Mouse (Mus musculus) urinary bladder, adult 2 months (tissue): Measurements from ENCODE around the gene Siglec1. TPM values are rescaled to one million over a fixed set of nuclear protein-coding genes. Genes with fewer than 3 reads are reported as not detected.

Experiments
- DNase-seq: peaks from one replicate; pipeline ENCODE4 v3.0.0; 2022; ENCODE audit warnings: low spot score
- polyA plus RNA-seq: library from polyadenylated mRNA; depleted of rRNA; stranded (reverse); fragments of >200 nt; gene quantifications from 2 replicates; pipeline ENCODE4 v1.2.3, GENCODE M21; 2012

Siglec1 gene
- polyA plus RNA-seq, 1 experiment, result 7.6 TPM

GRCm38 (mm10) chr2:131097087-131097486 lies 10.5 kb upstream of the Siglec1 start:
- no peak for DNase-seq

GRCm38 (mm10) chr2:131096101-131096795 lies 9.7 kb upstream of the Siglec1 start:
- DNase-seq, result no peak

DNA sequence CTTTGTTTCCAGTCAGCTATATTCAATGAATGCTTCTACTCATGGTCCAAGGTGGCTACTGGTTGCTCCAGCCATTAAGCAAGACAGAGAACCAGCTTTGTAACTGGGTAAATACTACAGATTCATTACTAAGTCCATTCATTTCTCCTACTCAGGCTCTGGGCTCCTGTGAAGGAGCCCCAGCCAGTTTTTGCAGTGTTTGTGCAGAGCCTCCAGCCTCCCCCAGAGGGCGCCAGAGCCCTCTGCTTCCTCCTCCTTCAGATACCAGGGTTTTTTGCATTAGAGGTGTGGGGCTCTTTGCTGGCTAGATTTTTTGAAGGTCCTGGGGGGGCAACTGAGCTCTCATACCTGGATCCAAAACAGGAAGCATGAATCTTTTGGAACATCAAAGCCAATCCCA lies 8.3 kb upstream of the Siglec1 start:
- peak; percentile 59 for DNase-seq

GRCm38 (mm10) chr2:131093577-131093976 lies 7.0 kb upstream of the Siglec1 start:
- no peak for DNase-seq

GRCm38 (mm10) chr2:131090852-131091251 lies 4.3 kb upstream of the Siglec1 start:
- DNase-seq, result no peak

DNA sequence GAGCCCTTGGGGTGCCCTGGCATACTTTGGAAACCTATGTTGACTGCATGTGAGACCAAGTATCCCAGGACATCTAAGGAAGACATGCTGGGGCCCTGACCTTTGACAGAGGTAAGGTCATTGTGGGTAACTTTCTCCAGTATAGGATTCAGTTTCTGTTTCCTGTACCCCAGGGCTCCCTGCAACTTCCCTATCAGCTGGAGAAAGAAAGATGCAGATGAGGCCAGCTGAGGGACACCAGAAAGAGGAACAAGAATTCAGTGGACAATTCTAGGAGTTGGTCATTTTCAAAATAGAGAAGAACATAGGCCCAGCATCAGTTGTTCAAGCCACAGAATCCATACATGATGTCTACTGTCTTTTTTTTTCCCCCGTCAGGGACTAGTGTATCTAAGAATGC lies 3.1 kb upstream of the Siglec1 start:
- DNase-seq, result peak; percentile 8

DNA sequence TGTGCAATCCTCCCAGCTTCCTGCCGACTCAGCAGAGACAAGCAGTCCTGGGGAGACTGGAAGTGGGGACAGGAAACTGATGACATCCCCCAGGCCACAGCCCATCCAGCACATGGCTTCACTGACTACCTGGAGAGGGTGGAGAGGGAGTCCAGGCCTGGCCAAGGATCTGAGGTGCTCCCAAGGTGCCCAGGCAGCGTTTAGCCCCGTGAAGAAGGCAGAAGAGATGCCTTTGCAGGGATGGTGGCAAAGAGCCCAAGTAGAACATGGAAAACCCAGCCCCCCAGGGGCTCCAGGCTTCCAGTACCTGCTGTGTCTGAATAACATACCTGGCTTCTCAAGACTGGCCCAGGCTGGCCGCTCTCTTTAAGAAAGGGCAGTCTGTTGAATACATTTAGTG lies 2.0 kb upstream of the Siglec1 start:
- no peak for DNase-seq

DNA sequence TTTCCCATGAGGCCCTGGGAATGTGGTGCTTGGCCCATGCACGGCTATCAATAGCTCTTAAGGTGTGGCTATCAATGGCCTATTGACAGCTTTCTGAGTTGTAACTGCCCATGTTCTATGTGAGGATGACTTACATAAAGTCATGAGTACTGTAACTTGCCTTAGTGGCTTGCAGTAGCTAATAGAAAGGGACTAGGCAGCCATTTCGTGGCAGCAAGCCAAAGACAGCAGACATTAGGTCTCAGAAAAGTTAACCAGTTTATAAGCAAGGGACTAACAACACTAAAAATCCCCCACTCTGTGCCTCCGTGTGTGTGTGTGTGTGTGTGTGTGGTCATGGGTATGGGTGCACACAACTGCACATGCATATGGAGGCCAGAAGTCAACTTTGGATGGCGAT lies 2.4 kb downstream of the Siglec1 start:
- no peak for DNase-seq

DNA sequence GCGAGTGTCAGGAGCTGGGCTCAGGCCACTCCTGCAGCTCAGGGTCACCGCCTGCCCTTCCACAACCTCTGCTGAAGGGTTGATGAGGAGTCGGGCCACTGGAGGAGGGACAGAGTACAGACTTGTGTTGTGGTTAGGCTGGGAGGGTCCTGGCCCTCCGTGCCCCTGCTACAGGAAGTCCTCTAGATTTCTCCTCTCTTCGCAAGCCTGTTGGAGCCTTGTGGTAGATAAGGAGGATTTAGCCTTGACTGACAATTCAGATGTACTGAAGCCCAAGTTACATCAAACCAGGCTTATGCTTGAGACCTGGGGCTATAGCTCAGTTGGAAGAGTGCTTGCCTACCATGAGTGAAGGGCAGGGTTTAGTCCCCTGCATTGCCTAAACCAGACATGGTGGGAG lies 6.1 kb downstream of the Siglec1 start:
- DNase-seq, result no peak

DNA sequence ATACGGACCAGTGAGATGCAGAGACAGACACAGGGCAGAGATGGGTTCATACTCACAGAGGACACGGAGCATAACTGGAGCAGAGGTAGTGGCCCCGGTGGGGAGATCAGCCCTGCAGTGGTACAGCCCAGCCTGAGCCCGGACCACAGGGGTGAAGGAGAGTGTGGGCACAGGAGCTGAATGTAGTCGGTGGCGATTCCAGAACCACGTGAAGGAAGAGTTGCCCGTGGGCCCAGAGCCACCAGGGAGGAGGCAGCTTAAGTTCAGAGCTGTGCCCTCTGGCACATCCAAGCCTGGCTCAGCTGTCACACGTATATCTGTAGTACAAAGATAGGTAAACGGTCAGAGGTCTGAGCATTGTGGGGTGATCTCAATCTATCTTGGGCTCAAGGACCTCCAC lies 14.0 kb downstream of the Siglec1 start:
- no peak for DNase-seq

GRCm38 (mm10) chr2:131067481-131067880 lies 19.1 kb downstream of the Siglec1 start:
- no peak for DNase-seq

DNA sequence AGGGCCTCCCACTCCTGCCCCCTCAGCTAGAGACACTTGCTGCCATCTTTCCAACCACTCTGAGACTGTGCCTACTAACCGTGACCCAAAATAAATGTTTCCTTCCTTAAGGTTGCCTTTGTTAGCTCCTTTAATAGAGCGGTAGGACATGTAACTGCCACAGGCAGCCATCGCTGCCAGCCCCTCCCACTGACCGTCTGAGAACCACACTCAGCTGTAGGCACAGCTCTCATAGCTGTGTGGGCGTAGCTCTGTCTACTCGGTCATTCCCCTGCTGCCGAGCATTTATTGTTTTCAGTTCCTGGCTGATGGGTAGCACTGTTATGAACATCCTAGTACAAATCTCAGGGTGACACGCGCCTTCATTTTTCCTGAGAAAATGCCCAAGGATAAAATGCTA lies 20.2 kb downstream of the Siglec1 start:
- DNase-seq, result no peak

GRCm38 (mm10) chr2:131063404-131063864 lies 23.1 kb downstream of the Siglec1 start, which contains the start of gene Adam33:
Adam33 (minus strand) TSS chr2:131063814.
- no peak for DNase-seq

- no peak for DNase-seq
Measured at GRCm38 (mm10) chr2:131061607-131062006, 25.0 kb downstream of the Siglec1 start.

- no peak for DNase-seq
Measured at GRCm38 (mm10) chr2:131060784-131061183, 25.8 kb downstream of the Siglec1 start.

- no peak for DNase-seq
Measured at GRCm38 (mm10) chr2:131059781-131060540, 26.6 kb downstream of the Siglec1 start.

DNA sequence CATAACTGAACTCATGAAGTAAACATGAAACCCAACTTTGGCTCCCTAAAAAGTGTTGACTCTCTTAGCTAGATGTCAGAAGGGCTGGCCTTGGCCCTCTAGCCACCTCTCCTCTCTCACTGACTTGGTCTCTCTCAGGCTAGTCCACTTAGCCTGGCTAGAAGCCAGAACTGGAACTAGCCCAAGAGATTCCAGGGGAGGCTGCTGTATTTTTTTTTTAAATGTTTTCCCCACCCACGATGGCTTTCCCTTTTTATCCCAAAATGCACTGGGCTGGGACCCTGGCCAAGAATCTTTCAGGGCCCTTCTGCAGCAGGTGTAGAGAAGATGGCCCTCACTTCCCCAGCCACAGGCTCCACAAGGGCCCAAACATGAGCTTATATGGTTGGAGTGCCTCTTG lies 27.2 kb downstream of the Siglec1 start:
- DNase-seq, result no peak

DNA sequence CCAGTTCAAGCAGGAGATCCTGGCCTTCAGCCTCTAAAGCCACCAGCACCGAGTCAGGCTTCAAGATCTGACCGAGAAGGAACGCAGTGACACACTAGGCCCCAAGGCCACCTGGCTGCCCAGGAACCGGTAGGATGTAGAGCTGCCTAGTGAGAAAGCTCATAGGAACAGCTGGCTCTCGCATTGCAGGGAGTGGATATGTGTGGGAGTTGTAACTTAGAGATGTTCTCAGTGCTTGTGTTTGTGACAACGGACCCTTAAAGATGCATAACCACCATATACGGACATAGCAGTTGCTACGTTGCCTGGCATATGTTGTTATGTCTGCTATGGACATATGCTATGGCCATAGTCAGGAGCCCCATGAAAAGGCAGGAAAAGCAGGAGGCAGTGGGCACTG lies 27.9 kb downstream of the Siglec1 start:
- DNase-seq, result no peak

DNA sequence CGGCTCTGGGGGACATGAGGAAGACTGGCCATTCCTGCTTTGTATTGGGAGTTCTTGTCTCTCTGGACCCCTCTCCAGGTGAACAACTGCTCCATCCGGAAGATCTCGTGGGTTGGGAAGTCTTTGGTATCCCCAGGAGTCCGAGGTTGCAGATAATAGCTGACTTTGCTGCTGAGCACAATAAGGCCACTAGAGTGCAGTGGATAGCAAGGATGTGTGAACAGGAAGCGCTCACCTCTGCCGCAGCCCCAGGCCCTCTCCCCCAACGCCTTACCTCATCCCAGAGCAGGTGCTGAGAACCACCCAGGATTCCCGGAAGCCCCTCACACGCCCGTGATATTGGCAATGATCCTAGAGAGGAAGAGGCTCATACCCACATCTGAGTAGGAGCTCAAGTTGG lies 30.4 kb downstream of the Siglec1 start:
- DNase-seq, result no peak

DNA sequence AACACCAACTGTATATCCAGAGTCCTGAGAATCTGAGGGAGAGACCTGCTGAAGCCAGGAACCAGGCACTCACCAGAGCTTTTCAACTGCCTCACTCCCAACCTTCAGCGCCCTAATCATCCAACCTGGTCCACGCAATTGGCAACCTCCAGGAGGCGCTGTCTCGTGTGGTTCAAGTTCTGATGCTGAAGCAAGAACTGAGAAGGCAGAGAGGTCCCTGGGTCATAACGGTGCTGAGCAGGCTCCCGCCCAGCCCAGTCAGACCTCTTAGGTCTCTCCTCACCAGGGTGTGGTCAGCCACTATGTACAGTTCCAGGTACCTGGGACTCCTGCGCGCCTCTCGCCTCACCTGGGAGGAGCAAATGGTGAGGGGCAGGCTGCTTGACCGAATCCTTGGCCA lies 30.9 kb downstream of the Siglec1 start:
- DNase-seq, result no peak

DNA sequence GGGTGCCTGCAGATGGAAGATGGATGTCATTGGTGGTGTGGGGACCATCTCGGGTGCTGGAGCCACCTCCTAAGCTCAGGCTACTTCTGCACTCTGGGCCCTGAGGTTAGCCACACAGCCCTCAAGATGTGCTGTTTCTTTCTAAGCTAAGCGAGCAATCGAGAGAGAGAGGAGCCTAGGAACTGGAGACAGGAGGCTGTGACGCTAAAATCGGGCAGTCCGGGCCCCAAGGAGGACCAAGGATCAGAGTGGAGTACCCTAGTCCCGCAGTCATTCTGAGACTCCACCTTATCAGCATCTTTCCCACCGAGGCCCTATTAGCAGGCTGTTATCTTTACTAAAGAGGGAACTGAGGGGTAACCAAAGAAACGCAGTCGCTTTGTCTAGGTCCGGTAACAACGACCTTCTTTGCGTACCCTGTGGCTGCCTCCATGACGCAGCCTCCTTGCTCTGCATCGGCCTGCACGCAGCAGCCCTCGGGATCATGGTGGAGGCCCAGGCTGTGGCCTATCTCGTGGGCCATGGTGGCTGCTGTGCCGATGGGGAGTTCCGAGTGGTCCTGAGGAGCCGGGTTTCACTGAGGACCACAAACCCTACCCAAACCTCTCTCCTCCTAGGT lies 31.8 kb downstream of the Siglec1 start:
- DNase-seq, result no peak

DNA sequence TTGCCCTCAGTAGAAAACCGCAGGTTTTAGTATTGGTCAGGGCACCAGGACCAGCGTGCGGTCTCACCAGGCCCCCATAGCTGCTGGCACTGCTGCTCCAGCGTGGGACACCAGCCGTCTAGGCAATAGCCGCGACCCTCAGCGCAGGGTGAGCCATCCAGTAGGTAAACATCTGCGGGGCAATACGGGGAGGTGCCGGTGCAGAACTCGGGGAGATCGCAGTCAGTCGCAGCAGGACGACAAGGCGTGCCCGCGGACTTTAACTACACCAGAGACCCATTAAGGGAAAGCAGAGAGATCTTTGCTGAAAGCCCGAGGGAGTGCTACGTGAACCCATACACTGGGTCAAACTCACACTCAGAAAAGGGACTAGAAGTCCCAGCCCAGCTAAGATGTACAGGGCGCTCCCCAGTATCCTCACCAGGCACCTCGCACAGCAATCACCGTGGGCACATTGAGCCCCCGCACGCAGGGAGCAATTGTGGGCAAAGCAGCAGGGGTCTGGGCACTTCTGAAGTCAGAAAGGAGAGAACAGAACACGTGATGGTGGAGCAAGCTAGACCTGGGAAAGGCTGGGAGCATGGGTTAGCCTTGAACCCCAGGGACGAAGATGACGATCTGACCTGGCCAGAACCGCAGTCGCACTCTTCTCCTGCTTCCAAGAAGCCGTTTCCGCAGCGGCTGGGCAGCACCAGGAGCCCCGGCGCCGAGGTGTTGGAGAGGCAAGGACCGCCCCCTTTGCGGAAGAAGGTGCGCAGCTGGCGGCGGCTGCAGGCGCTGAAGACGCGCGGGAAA lies 32.5 kb downstream of the Siglec1 start:
- no peak for DNase-seq
